Mouse (Mus musculus) intestine, embryonic 15.5 days (tissue): Measurements from ENCODE around the gene Chrm1. TPM values are rescaled to one million over a fixed set of nuclear protein-coding genes. Genes with fewer than 3 reads are reported as not detected.

Experiments used
- ATAC-seq: fragments of 200-750 bp; cut with Nextera tagmentation; 2 replicates; pipeline ENCODE4 v1.8.0; 2017; ENCODE audit warnings: moderate TSS enrichment, moderate library complexity
- H3K27ac ChIP-seq: fragments of 300-500 bp; sonication (generic); 2 replicates; pipeline ENCODE4 v1.5.1; 2015; ENCODE audit warnings: mild to moderate bottlenecking, inconsistent platforms
- H3K27me3 ChIP-seq: fragments of 300-500 bp; sonication (generic); replicated peaks from 2 replicates; pipeline ENCODE4 v1.6.1; 2015; ENCODE audit warnings: inconsistent platforms
- H3K36me3 ChIP-seq: fragments of 300-500 bp; sonication (generic); 2 replicates; pipeline ENCODE4 v1.6.1; 2015; ENCODE audit warnings: inconsistent platforms
- H3K4me1 ChIP-seq: fragments of 300-500 bp; sonication (generic); replicated peaks from 2 replicates; pipeline ENCODE4 v1.6.1; 2015; ENCODE audit warnings: inconsistent platforms
- H3K4me2 ChIP-seq: fragments of 300-500 bp; sonication (generic); replicated peaks from 2 replicates; pipeline ENCODE4 v1.6.1; 2015; ENCODE audit warnings: mild to moderate bottlenecking, inconsistent platforms
- H3K4me3 ChIP-seq: fragments of 300-500 bp; sonication (generic); replicated peaks from 2 replicates; pipeline ENCODE4 v1.5.1; 2015; ENCODE audit warnings: inconsistent platforms
- H3K9ac ChIP-seq: fragments of 300-500 bp; sonication (generic); 2 replicates; pipeline ENCODE4 v1.6.1; 2015; ENCODE audit warnings: inconsistent platforms
- H3K9me3 ChIP-seq: fragments of 300-500 bp; sonication (generic); 2 replicates; pipeline ENCODE4 v1.6.1; 2016; ENCODE audit warnings: inconsistent platforms
- WGBS: fragments of 180-500 bp; shearing (Covaris S2); methylation state at CpG from one replicate; pipeline ENCODE4 v1.1.7; 2015; 5-methylcytosine and 5-hydroxymethylcytosine counted together
- polyA plus RNA-seq: library from polyadenylated mRNA; unstranded; fragments of >200 nt; fragmentation: Nextera tagmentation; extraction: Ambion mirVana; gene quantifications from 2 replicates; pipeline ENCODE4 v1.2.1, GENCODE M21; 2015

Chrm1 gene
- polyA plus RNA-seq, 1 experiment from 2014 or later, result 0.64 TPM

- peak; percentile 58 for ATAC-seq
- peak overlapping the region; percentile 53 for H3K9ac ChIP-seq
These were observed 1.3 kb upstream of the Chrm1 start for GRCm38 (mm10) chr19:8662337-8662736.

GRCm38 (mm10) chr19:8663911-8664421 is 377 bp downstream of the Chrm1 start:
- peak overlapping the region; percentile 28 for H3K4me2 ChIP-seq
- H3K27me3 ChIP-seq, result no peaks in the 10 kb centered on the region; the same call in 1 of the 2 replicates
- H3K36me3 ChIP-seq, result no peaks in the 10 kb centered on the region
- peak; percentile 8; the same call in 1 of the 2 replicates for ATAC-seq
- H3K4me3 ChIP-seq, result no peak overlapping the region
- peaks cover 15% of the 10 kb centered on the region; the same call in 1 of the 2 replicates for H3K4me1 ChIP-seq
- WGBS, result 27% methylated on average over 8 of the region's 10 CpGs
- no peak overlapping the region for H3K27ac ChIP-seq
- no peak overlapping the region for H3K9ac ChIP-seq
- H3K9me3 ChIP-seq, result no peaks in the 10 kb centered on the region

More at GRCm38 (mm10) chr19:8662337-8662736, 1.3 kb upstream of the Chrm1 start:
- Histone ChIP-seq H3K27me3 (no peaks in the 10 kb centered on the region; the same call in 1 of the 2 replicates), H3K4me2 (peak overlapping the region; percentile 96), H3K27ac (no peak overlapping the region), H3K4me3 (peak overlapping the region; percentile 43), H3K9me3 (no peaks in the 10 kb centered on the region), H3K36me3 (no peaks in the 10 kb centered on the region), H3K4me1 (peaks cover 15% of the 10 kb centered on the region; the same call in 1 of the 2 replicates)
- 4% methylated on average over 11 of the region's 11 CpGs for WGBS

- no peak for ATAC-seq
- H3K9ac ChIP-seq, result no peak overlapping the region
- H3K4me3 ChIP-seq, result no peak overlapping the region
- peaks cover 15% of the 10 kb centered on the region; the same call in 1 of the 2 replicates for H3K4me1 ChIP-seq
- WGBS, result 91% methylated on average over 3 of the region's 3 CpGs
- H3K36me3 ChIP-seq, result no peaks in the 10 kb centered on the region
- H3K27me3 ChIP-seq, result no peaks in the 10 kb centered on the region; the same call in 1 of the 2 replicates
- H3K4me2 ChIP-seq, result peak overlapping the region; percentile 28
- H3K9me3 ChIP-seq, result no peaks in the 10 kb centered on the region
- no peak overlapping the region for H3K27ac ChIP-seq
These were observed 1.3 kb downstream of the Chrm1 start for GRCm38 (mm10) chr19:8664859-8665258.

GRCm38 (mm10) chr19:8665746-8666145 is 2.2 kb downstream of the Chrm1 start:
- no peak overlapping the region for H3K9ac ChIP-seq
- H3K4me3 ChIP-seq, result no peak overlapping the region
- H3K27me3 ChIP-seq, result no peaks in the 10 kb centered on the region; the same call in 1 of the 2 replicates
- H3K36me3 ChIP-seq, result no peaks in the 10 kb centered on the region
- no peaks in the 10 kb centered on the region for H3K9me3 ChIP-seq
- peaks cover 15% of the 10 kb centered on the region; the same call in 1 of the 2 replicates for H3K4me1 ChIP-seq
- no peak overlapping the region for H3K4me2 ChIP-seq
- ATAC-seq, result no peak
- no peak overlapping the region for H3K27ac ChIP-seq
- 61% methylated on average over 5 of the region's 5 CpGs for WGBS

GRCm38 (mm10) chr19:8672859-8673258 is 9.3 kb downstream of the Chrm1 start:
- no peak overlapping the region for H3K4me3 ChIP-seq

GRCm38 (mm10) chr19:8673336-8674063 is 9.9 kb downstream of the Chrm1 start:
- Histone ChIP-seq H3K27ac (no peak overlapping the region), H3K4me3 (no peak overlapping the region), H3K9ac (no peak overlapping the region), H3K4me2 (no peak overlapping the region), H3K9me3 (no peaks in the 10 kb centered on the region), H3K4me1 (no peaks in the 10 kb centered on the region), H3K36me3 (no peaks in the 10 kb centered on the region), H3K27me3 (no peaks in the 10 kb centered on the region)
- no peak for ATAC-seq
- 56% methylated on average over 9 of the region's 9 CpGs for WGBS

More at GRCm38 (mm10) chr19:8672859-8673258, 9.3 kb downstream of the Chrm1 start:
- Histone ChIP-seq H3K4me1 (no peaks in the 10 kb centered on the region), H3K27me3 (no peaks in the 10 kb centered on the region), H3K36me3 (no peaks in the 10 kb centered on the region), H3K9me3 (no peaks in the 10 kb centered on the region), H3K4me2 (no peak overlapping the region), H3K27ac (no peak overlapping the region), H3K9ac (no peak overlapping the region)
- 74% methylated on average over 3 of the region's 3 CpGs for WGBS
- ATAC-seq, result no peak

- H3K27me3 ChIP-seq, result no peaks in the 10 kb centered on the region
- peak overlapping the region; percentile 26; the same call in 1 of the 2 replicates for H3K9ac ChIP-seq
- peak overlapping the region; percentile 53 for H3K4me2 ChIP-seq
- no peaks in the 10 kb centered on the region for H3K36me3 ChIP-seq
- H3K27ac ChIP-seq, result peak overlapping the region; percentile 71
- H3K4me1 ChIP-seq, result peaks cover 11% of the 10 kb centered on the region
- no peaks in the 10 kb centered on the region for H3K9me3 ChIP-seq
- 0 out of 2 replicates have a peak overlapping the region, but pooled peaks have one; percentile 6 for H3K4me3 ChIP-seq
- ATAC-seq, result peak; percentile 85
- 29% methylated on average over 18 of the region's 18 CpGs for WGBS
These were observed 15.6 kb downstream of the Chrm1 start for GRCm38 (mm10) chr19:8679031-8679779.

GRCm38 (mm10) chr19:8681633-8682362 is 18.2 kb downstream of the Chrm1 start:
- WGBS, result 94% methylated on average over 4 of the region's 4 CpGs
- Histone ChIP-seq H3K9ac (no peak overlapping the region), H3K4me3 (no peak overlapping the region), H3K27ac (no peak overlapping the region), H3K27me3 (no peaks in the 10 kb centered on the region), H3K9me3 (no peaks in the 10 kb centered on the region), H3K4me2 (no peak overlapping the region), H3K36me3 (no peaks in the 10 kb centered on the region), H3K4me1 (peaks cover 11% of the 10 kb centered on the region)
- ATAC-seq, result no peak

GRCm38 (mm10) chr19:8682996-8683395 is 19.4 kb downstream of the Chrm1 start:
- peak; percentile 32; the same call in 1 of the 2 replicates for ATAC-seq

GRCm38 (mm10) chr19:8683627-8684026 is 20.0 kb downstream of the Chrm1 start:
- Histone ChIP-seq H3K9ac (no peak overlapping the region), H3K4me3 (no peak overlapping the region), H3K4me2 (no peak overlapping the region), H3K9me3 (no peaks in the 10 kb centered on the region), H3K36me3 (no peaks in the 10 kb centered on the region), H3K27me3 (no peaks in the 10 kb centered on the region), H3K27ac (no peak overlapping the region), H3K4me1 (peaks cover 11% of the 10 kb centered on the region)
- no peak for ATAC-seq
- WGBS, result 80% methylated on average over 2 of the region's 2 CpGs

More at GRCm38 (mm10) chr19:8682996-8683395, 19.4 kb downstream of the Chrm1 start:
- Histone ChIP-seq H3K4me2 (no peak overlapping the region), H3K27ac (no peak overlapping the region), H3K4me1 (peaks cover 11% of the 10 kb centered on the region), H3K9me3 (no peaks in the 10 kb centered on the region), H3K36me3 (no peaks in the 10 kb centered on the region), H3K9ac (no peak overlapping the region), H3K4me3 (no peak overlapping the region), H3K27me3 (no peaks in the 10 kb centered on the region)
- 1% methylated on average over 3 of the region's 3 CpGs for WGBS

GRCm38 (mm10) chr19:8691871-8692539 is 28.4 kb downstream of the Chrm1 start:
- H3K27me3 ChIP-seq, result no peaks in the 10 kb centered on the region
- H3K4me2 ChIP-seq, result no peak overlapping the region
- H3K4me3 ChIP-seq, result no peak overlapping the region
- H3K36me3 ChIP-seq, result no peaks in the 10 kb centered on the region
- no peak for ATAC-seq
- WGBS, result 67% methylated on average over 9 of the region's 9 CpGs
- no peak overlapping the region for H3K27ac ChIP-seq
- H3K4me1 ChIP-seq, result no peaks in the 10 kb centered on the region
- H3K9ac ChIP-seq, result no peak overlapping the region
- no peaks in the 10 kb centered on the region for H3K9me3 ChIP-seq
